Mouse (Mus musculus) CH12.LX (cell line): ENCODE results near the gene Gnai1. TPM values are rescaled to one million over a fixed set of nuclear protein-coding genes. Genes with fewer than 3 reads are reported as not detected.

Experiments
- DNase-seq: peaks from one replicate; pipeline ENCODE4 v3.0.0-alpha.2; 2013; ENCODE audit errors: extremely low read depth
- H3K27ac ChIP-seq: 2 replicates; pipeline ENCODE4 v1.5.1; 2012; ENCODE audit warnings: low read depth, mild to moderate bottlenecking, control low read depth, moderate library complexity; ENCODE audit not compliant: insufficient read depth
- H3K27me3 ChIP-seq: replicated peaks from 2 replicates; pipeline ENCODE3; 2012; ENCODE audit warnings: inconsistent platforms
- H3K36me3 ChIP-seq, 2 experiments: replicated peaks in 1 of 2; 2 replicates each; pipeline versions ENCODE3 to v1.6.1; 2012; ENCODE audit warnings: inconsistent platforms in 1 of 2, low read length in 1 of 2, mild to moderate bottlenecking in 1 of 2, mixed read lengths in 1 of 2, moderate library complexity in 1 of 2; ENCODE audit not compliant: control insufficient read depth in 1 of 2, insufficient read depth in 1 of 2
- H3K4me1 ChIP-seq, 2 experiments: 2 replicates each; pipeline ENCODE4 v1.6.1; 2012; ENCODE audit warnings: inconsistent platforms in 1 of 2, moderate library complexity in 1 of 2; ENCODE audit not compliant: insufficient read depth in 2 of 2, control insufficient read depth in 1 of 2
- H3K4me2 ChIP-seq: 2 replicates; pipeline ENCODE4 v1.6.1; 2012; ENCODE audit warnings: low read depth, mild to moderate bottlenecking, control low read depth; ENCODE audit not compliant: poor library complexity, insufficient read depth, severe bottlenecking
- H3K4me3 ChIP-seq, 3 experiments: fragments of 150-350 bp in 1 of 3; sonication (generic) in 1 of 3; replicated peaks in 1 of 3; 2 replicates each; pipeline versions ENCODE3 to v1.5.1; 2011 to 2012; ENCODE audit warnings: low read depth in 2 of 3, low read length in 2 of 3, mild to moderate bottlenecking in 2 of 3, moderate library complexity in 2 of 3, control low read depth in 1 of 3, improper control_type of control experiment in 1 of 3, inconsistent platforms in 1 of 3, mixed read lengths in 1 of 3; ENCODE audit not compliant: poor library complexity in 1 of 3
- H3K79me2 ChIP-seq: replicated peaks from 2 replicates; pipeline ENCODE4 v1.6.1; 2012; ENCODE audit warnings: mild to moderate bottlenecking, moderate library complexity; ENCODE audit not compliant: control insufficient read depth, poor library complexity, insufficient read depth, severe bottlenecking; ENCODE audit errors: extremely low read depth
- H3K9ac ChIP-seq: 2 replicates; pipeline ENCODE4 v1.6.1; 2012; ENCODE audit warnings: low read depth, mild to moderate bottlenecking, control low read depth, moderate library complexity; ENCODE audit not compliant: insufficient read depth
- H3K9me3 ChIP-seq: replicated peaks from 2 replicates; pipeline ENCODE3; 2012; ENCODE audit warnings: low read length, inconsistent platforms, mixed read lengths
- BHLHE40 ChIP-seq: IDR thresholded peaks from 2 replicates; pipeline ENCODE4 v1.6.1; 2011; ENCODE audit warnings: mild to moderate bottlenecking, low read depth, low read length, improper control_type of control experiment
- CHD2 ChIP-seq: IDR thresholded peaks from 2 replicates; pipeline ENCODE4 v1.6.1; 2011; ENCODE audit warnings: low read length, improper control_type of control experiment
- E2F4 ChIP-seq: IDR thresholded peaks from 2 replicates; pipeline ENCODE4 v1.6.1; 2011; ENCODE audit warnings: low read depth, low read length, improper control_type of control experiment; ENCODE audit not compliant: insufficient replicate concordance
- ELF1 ChIP-seq: IDR thresholded peaks from 2 replicates; pipeline ENCODE4 v1.6.1; 2014; ENCODE audit warnings: low read depth, mild to moderate bottlenecking, inconsistent platforms, low read length, improper control_type of control experiment
- EP300 ChIP-seq: IDR thresholded peaks from 2 replicates; pipeline ENCODE4 v1.6.1; 2011; ENCODE audit warnings: low read length, improper control_type of control experiment
- ETS1 ChIP-seq: conservative IDR thresholded peaks from 2 replicates; pipeline ENCODE4 v1.6.1; 2012; ENCODE audit warnings: low read depth, mild to moderate bottlenecking, inconsistent platforms, low read length, improper control_type of control experiment, moderate library complexity
- IRF4 ChIP-seq: IDR thresholded peaks from 2 replicates; pipeline ENCODE4 v1.6.1; 2014; ENCODE audit warnings: low read depth, mild to moderate bottlenecking, inconsistent platforms, low read length, improper control_type of control experiment
- MAZ ChIP-seq: IDR thresholded peaks from 2 replicates; pipeline ENCODE4 v1.6.1; 2012; ENCODE audit warnings: low read depth, mild to moderate bottlenecking, inconsistent platforms, low read length, improper control_type of control experiment, moderate library complexity
- MEF2A ChIP-seq: IDR thresholded peaks from 2 replicates; pipeline ENCODE4 v1.6.1; 2014; ENCODE audit warnings: low read depth, mild to moderate bottlenecking, inconsistent platforms, low read length, improper control_type of control experiment, borderline replicate concordance
- MXI1 ChIP-seq: IDR thresholded peaks from 2 replicates; pipeline ENCODE4 v1.6.1; 2011; ENCODE audit warnings: mild to moderate bottlenecking, low read depth, low read length, improper control_type of control experiment
- MYC ChIP-seq: IDR thresholded peaks from 2 replicates; pipeline ENCODE4 v1.6.1; 2011; ENCODE audit warnings: low read depth, mild to moderate bottlenecking, improper control_type of control experiment, low read length
- NRF1 ChIP-seq: IDR thresholded peaks from 2 replicates; pipeline ENCODE4 v1.6.1; 2014; ENCODE audit warnings: low read depth, mild to moderate bottlenecking, inconsistent platforms, low read length, improper control_type of control experiment, moderate library complexity
- PAX5 ChIP-seq: IDR thresholded peaks from 2 replicates; pipeline ENCODE4 v1.6.1; 2012; ENCODE audit warnings: low read length, inconsistent platforms, mixed read lengths
- POLR2A ChIP-seq: IDR thresholded peaks from 2 replicates; pipeline ENCODE4 v1.6.1; 2011; ENCODE audit warnings: low read depth, mild to moderate bottlenecking, improper control_type of control experiment, low read length
- POLR2AphosphoS2 ChIP-seq: IDR thresholded peaks from 2 replicates; pipeline ENCODE4 v1.6.1; 2011; ENCODE audit warnings: low read depth, low read length, improper control_type of control experiment
- RAD21 ChIP-seq: IDR thresholded peaks from 2 replicates; pipeline ENCODE4 v1.6.1; 2011; ENCODE audit warnings: low read depth, mild to moderate bottlenecking, low read length, improper control_type of control experiment, moderate library complexity
- RCOR1 ChIP-seq: conservative IDR thresholded peaks from 2 replicates; pipeline ENCODE4 v1.6.1; 2012; ENCODE audit warnings: low read depth, mild to moderate bottlenecking, inconsistent platforms, low read length, improper control_type of control experiment
- SIN3A ChIP-seq: IDR thresholded peaks from 2 replicates; pipeline ENCODE4 v1.6.1; 2012; ENCODE audit warnings: low read length, improper control_type of control experiment, inconsistent platforms
- TCF12 ChIP-seq: IDR thresholded peaks from 2 replicates; pipeline ENCODE4 v1.6.1; 2014; ENCODE audit warnings: low read depth, mild to moderate bottlenecking, inconsistent platforms, low read length, improper control_type of control experiment
- UBTF ChIP-seq: IDR thresholded peaks from 2 replicates; pipeline ENCODE4 v1.6.1; 2012; ENCODE audit warnings: low read depth, mild to moderate bottlenecking, inconsistent platforms, low read length, improper control_type of control experiment, moderate library complexity
- USF1 ChIP-seq: IDR thresholded peaks from 2 replicates; pipeline ENCODE4 v1.6.1; 2014; ENCODE audit warnings: low read depth, mild to moderate bottlenecking, inconsistent platforms, low read length, improper control_type of control experiment
- USF2 ChIP-seq: conservative IDR thresholded peaks from 2 replicates; pipeline ENCODE4 v1.6.1; 2011; ENCODE audit warnings: low read depth, low read length, improper control_type of control experiment
- ZKSCAN1 ChIP-seq: IDR thresholded peaks from 2 replicates; pipeline ENCODE4 v1.6.1; 2012; ENCODE audit warnings: low read depth, inconsistent platforms, low read length, improper control_type of control experiment, borderline replicate concordance
- ZMIZ1 ChIP-seq: IDR thresholded peaks from 2 replicates; pipeline ENCODE4 v1.6.1; 2012; ENCODE audit warnings: low read depth, mild to moderate bottlenecking, inconsistent platforms, low read length, improper control_type of control experiment
- ZNF384 ChIP-seq: IDR thresholded peaks from 2 replicates; pipeline ENCODE4 v1.6.1; 2012; ENCODE audit warnings: low read depth, low read length, improper control_type of control experiment, inconsistent platforms
- dilution Hi-C: fragments of 300-500 bp; cut with MboI; formaldehyde crosslinking; loops from 2 replicates; pipeline ENCODE4 v1.14.3; 2020; ENCODE audit warnings: low sequenced_read_pairs; ENCODE audit not compliant: extremely low pct_unique_long_range_greater_than_20kb, extremely low pct_ligation_motif_present
- in situ Hi-C: fragments of 300-500 bp; cut with MboI; formaldehyde crosslinking; loops from 3 replicates; pipeline ENCODE4 v1.14.3; 2019; ENCODE audit warnings: low sequenced_read_pairs, low pct_ligation_motif_present, low pct_unique_long_range_greater_than_20kb, mixed read lengths
- polyA plus RNA-seq: library from polyadenylated mRNA; unstranded; fragments of >175 nt; gene quantifications from 2 replicates; pipeline ENCODE4 v1.2.1, GENCODE M21; 2012; ENCODE audit warnings: low read depth; ENCODE audit not compliant: insufficient read length
- total RNA-seq, 2 experiments: library from RNA; depleted of rRNA; stranded (reverse); fragments of 300-350 nt in 1 of 2; fragments of >200 nt in 1 of 2; gene quantifications; 2 replicates each; pipeline ENCODE4 v1.2.3; 2012 to 2014

Gnai1 gene
- total and polyA plus RNA-seq, 3 experiments, result not detected

DNA sequence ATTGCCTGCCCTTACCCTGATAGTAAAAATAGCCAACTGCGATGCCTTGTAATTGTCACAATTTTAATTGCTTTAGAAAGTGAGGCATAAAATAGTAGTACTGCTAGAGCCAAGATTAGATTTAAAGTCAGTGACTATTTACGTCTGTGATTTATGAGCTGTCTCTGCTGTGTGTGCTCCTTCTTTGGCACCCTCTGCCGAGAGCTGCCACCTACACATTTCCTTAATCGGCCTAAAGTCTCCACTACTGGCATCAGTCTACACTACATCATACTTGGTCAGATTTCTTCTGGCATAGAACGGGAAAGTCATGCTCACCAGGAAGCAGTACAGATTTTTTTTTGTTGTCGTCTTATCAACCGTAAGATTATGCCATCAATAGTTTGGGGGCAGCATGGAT, 131.3 kb downstream of the Gnai1 start:
- Histone ChIP-seq H3K4me1 (no peaks in the 10 kb centered on the region), H3K4me2 (no peak overlapping the region), H3K9me3 (no peaks in the 10 kb centered on the region), H3K27me3 (no peaks in the 10 kb centered on the region), H3K36me3 (no peaks in the 10 kb centered on the region), H3K79me2 (no peaks in the 10 kb centered on the region), H3K27ac (no peak overlapping the region), H3K4me3 (no peak overlapping the region), H3K9ac (no peak overlapping the region)
- DNase-seq, result no peak
- in situ Hi-C loops, result no loop called here
- TF ChIP-seq POLR2A (no peak), UBTF (no peak), E2F4 (no peak), POLR2AphosphoS2 (no peak), BHLHE40 (no peak), SIN3A (no peak), ZMIZ1 (no peak), ELF1 (no peak), CHD2 (no peak), IRF4 (no peak), TCF12 (no peak), NRF1 (no peak)
- dilution Hi-C loops, result no loop called here

- in situ Hi-C loops (no loop called here), dilution Hi-C loops (no loop called here)
- Histone ChIP-seq H3K27ac (no peak overlapping the region), H3K36me3 (no peaks in the 10 kb centered on the region), H3K9me3 (no peaks in the 10 kb centered on the region), H3K79me2 (no peaks in the 10 kb centered on the region), H3K27me3 (no peaks in the 10 kb centered on the region), H3K4me2 (no peak overlapping the region)
- DNase-seq, result no peak
- TF ChIP-seq USF1, result no peak
- TF ChIP-seq UBTF, result no peak
- no peak for TF ChIP-seq PAX5
- TF ChIP-seq MEF2A, result no peak
- TF ChIP-seq MAZ, result no peak
- no peak for TF ChIP-seq ZKSCAN1
- no peak for TF ChIP-seq USF2
- no peak for TF ChIP-seq RCOR1
- no peak for TF ChIP-seq RAD21
- TF ChIP-seq EP300, result no peak
- no peak for TF ChIP-seq ETS1
- TF ChIP-seq MXI1, result no peak
- TF ChIP-seq ZNF384, result no peak
- TF ChIP-seq MYC, result no peak
- no peak for TF ChIP-seq ELF1
- TF ChIP-seq, all 38 proteins: peak for 0
- Histone ChIP-seq H3K9ac (no peak overlapping the region), H3K4me3 (no peak overlapping the region), H3K4me1 (no peaks in the 10 kb centered on the region)
Observed at GRCm38 (mm10) chr5:18220873-18221272, 139.3 kb downstream of the Gnai1 start.
